Mouse (Mus musculus) kidney, postnatal 36 days (tissue): ENCODE data around the gene Adgrd1.

Source experiments
- DNase-seq, 2 experiments: peaks; one replicate each; pipeline ENCODE4 v3.0.0; 2021 to 2022; ENCODE audit warnings: mixed read lengths in 2 of 2

Gene Adgrd1

GRCm38 (mm10) chr5:129208279-129208678 lies 111.7 kb downstream of the Adgrd1 start:
- DNase-seq, result no peak

GRCm38 (mm10) chr5:129208845-129209244 lies 112.3 kb downstream of the Adgrd1 start:
- no peak for DNase-seq

- DNase-seq, result no peak
Observed at GRCm38 (mm10) chr5:129211385-129212031, 115.0 kb downstream of the Adgrd1 start.

- no peak for DNase-seq
Observed at GRCm38 (mm10) chr5:129214023-129214422, 117.5 kb downstream of the Adgrd1 start.

- DNase-seq, result no peak
Observed at GRCm38 (mm10) chr5:129216001-129216400, 119.5 kb downstream of the Adgrd1 start.

- DNase-seq, result peak; percentile 4 to 30
Observed at GRCm38 (mm10) chr5:129217481-129218221, 121.1 kb downstream of the Adgrd1 start.

- DNase-seq, result peak in 1 of 2 experiments; percentile 1
Observed at GRCm38 (mm10) chr5:129218222-129218505, 121.6 kb downstream of the Adgrd1 start.

GRCm38 (mm10) chr5:129218537-129218981 lies 122.0 kb downstream of the Adgrd1 start:
- DNase-seq, result peak; percentile 25 to 36

GRCm38 (mm10) chr5:129219178-129219760 lies 122.7 kb downstream of the Adgrd1 start:
- no peak for DNase-seq

GRCm38 (mm10) chr5:129225810-129226450 lies 129.4 kb downstream of the Adgrd1 start:
- DNase-seq, result no peak

GRCm38 (mm10) chr5:129228171-129228570 lies 131.6 kb downstream of the Adgrd1 start:
- DNase-seq, result no peak

- DNase-seq, result no peak
Observed at GRCm38 (mm10) chr5:129233301-129233700, 136.8 kb downstream of the Adgrd1 start.

- DNase-seq, result no peak
Observed at GRCm38 (mm10) chr5:129233881-129234432, 137.4 kb downstream of the Adgrd1 start.

GRCm38 (mm10) chr5:129236366-129236765 lies 139.8 kb downstream of the Adgrd1 start:
- no peak for DNase-seq

GRCm38 (mm10) chr5:129241865-129242264 lies 145.3 kb downstream of the Adgrd1 start:
- no peak for DNase-seq

- no peak for DNase-seq
Observed at GRCm38 (mm10) chr5:129242265-129242664, 145.7 kb downstream of the Adgrd1 start.

- no peak for DNase-seq
Observed at GRCm38 (mm10) chr5:129243120-129243519, 146.6 kb downstream of the Adgrd1 start.

GRCm38 (mm10) chr5:129244392-129244791 lies 147.8 kb downstream of the Adgrd1 start:
- DNase-seq, result peak in 1 of 2 experiments; percentile 24

GRCm38 (mm10) chr5:129249080-129249479 lies 152.5 kb downstream of the Adgrd1 start:
- peak in 1 of 2 experiments; percentile 41 for DNase-seq
